Mouse (Mus musculus): ENCODE results near the gene Minos1. TPM values are rescaled to one million over a fixed set of nuclear protein-coding genes. Genes with fewer than 3 reads are reported as not detected.

The Minos1 gene
- polyA plus RNA-seq, 1 experiment from 2014 or later = 450 TPM

DNA sequence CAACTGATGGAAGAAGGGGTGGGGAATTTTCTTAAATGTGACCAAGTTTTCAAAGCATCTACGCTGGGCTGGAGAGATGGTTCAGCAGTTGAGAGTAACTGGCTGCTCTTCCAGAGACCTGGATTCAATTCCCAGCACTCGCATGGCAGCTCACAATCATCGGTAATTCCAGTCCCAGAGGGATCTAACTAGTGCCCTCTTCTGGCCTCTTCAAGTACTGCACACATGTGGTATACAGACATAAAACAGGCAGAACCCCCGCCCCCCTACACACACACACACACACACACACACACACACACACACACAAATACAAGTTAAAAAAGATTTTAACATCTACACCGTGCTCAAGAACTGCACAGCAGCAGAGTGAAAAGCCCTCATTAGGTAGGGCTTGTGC, 15.2 kb downstream of the Minos1 start:
- H3K9ac ChIP-seq = no peak overlapping the region
- H3K4me3 ChIP-seq (replicated peaks; ENCODE audit: low read length) = no peak overlapping the region
- no peak for ATAC-seq (ENCODE audit: low FRiP score)
- no peaks in the 10 kb centered on the region for H3K36me3 ChIP-seq (replicated peaks; ENCODE audit: control insufficient read depth, insufficient read depth)
- 94% methylated on average over 5 of the region's 5 CpGs for WGBS
- no peaks in the 10 kb centered on the region for H3K4me1 ChIP-seq (replicated peaks; ENCODE audit: control insufficient read depth, insufficient read depth, low read length)
- H3K27me3 ChIP-seq (ENCODE audit: control insufficient read depth, insufficient read depth, low read length) = no peaks in the 10 kb centered on the region
- DNase-seq (ENCODE audit: low spot score) = no peak
- H3K9me3 ChIP-seq (ENCODE audit: control insufficient read depth, low read length) = no peaks in the 10 kb centered on the region
- no peak overlapping the region for H3K27ac ChIP-seq
- H3K4me2 ChIP-seq (replicated peaks) = no peak overlapping the region

DNA sequence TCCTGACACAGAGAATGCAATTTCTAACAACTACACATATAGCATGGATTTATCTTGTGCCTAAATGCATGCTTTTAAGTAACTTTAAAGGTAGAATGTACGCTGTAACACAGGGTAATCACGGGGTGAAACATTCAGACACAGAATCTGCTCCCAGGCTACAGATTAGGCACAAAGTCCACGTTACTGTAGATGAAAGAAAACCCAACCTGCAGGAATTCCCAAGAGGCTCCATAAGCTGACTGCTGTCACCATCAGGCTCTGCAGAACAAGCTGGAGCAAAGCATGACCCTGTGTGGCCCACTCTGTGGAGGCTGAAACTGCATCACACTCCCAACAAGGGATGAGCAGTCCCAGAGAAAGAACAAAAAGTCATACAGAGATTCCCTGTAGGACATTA, 18.4 kb downstream of the Minos1 start:
- no peaks in the 10 kb centered on the region for H3K9me3 ChIP-seq (ENCODE audit: control insufficient read depth, low read length)
- no peaks in the 10 kb centered on the region for H3K27me3 ChIP-seq (ENCODE audit: control insufficient read depth, insufficient read depth, low read length)
- H3K4me1 ChIP-seq (replicated peaks; ENCODE audit: control insufficient read depth, insufficient read depth, low read length) = no peaks in the 10 kb centered on the region
- no peak overlapping the region for H3K9ac ChIP-seq
- H3K4me3 ChIP-seq (replicated peaks; ENCODE audit: low read length) = no peak overlapping the region
- DNase-seq (ENCODE audit: low spot score) = no peak
- no peak overlapping the region for H3K27ac ChIP-seq
- no peaks in the 10 kb centered on the region for H3K36me3 ChIP-seq (replicated peaks; ENCODE audit: control insufficient read depth, insufficient read depth)
- H3K4me2 ChIP-seq (replicated peaks) = no peak overlapping the region
- ATAC-seq (ENCODE audit: low FRiP score) = no peak
- 70% methylated on average over 3 of the region's 3 CpGs for WGBS

DNA sequence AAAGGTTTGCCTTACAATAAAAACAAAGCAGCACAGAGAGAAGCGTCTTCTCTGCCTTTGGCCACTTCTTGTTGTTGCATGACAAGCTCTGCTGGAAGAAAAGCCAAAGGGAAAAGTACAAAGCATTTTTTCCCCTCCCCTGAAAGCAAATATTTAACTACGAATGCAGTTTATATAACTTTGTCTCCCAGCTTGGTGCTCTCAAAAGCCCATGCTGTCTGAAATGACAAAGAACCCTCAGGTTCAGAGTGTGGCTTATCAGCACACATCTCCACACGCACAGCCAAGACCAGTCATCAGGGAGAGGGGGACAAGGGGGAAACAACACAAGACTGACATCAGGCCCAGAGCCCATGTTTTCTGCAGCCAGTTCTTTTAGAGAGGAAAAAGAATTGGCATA, 19.5 kb downstream of the Minos1 start:
- no peak overlapping the region for H3K4me2 ChIP-seq (replicated peaks)
- no peaks in the 10 kb centered on the region for H3K36me3 ChIP-seq (replicated peaks; ENCODE audit: control insufficient read depth, insufficient read depth)
- DNase-seq (ENCODE audit: low spot score) = no peak
- no peaks in the 10 kb centered on the region for H3K27me3 ChIP-seq (ENCODE audit: control insufficient read depth, insufficient read depth, low read length)
- WGBS = 59% methylated on average over 3 of the region's 3 CpGs
- no peak overlapping the region for H3K27ac ChIP-seq
- ATAC-seq (ENCODE audit: low FRiP score) = no peak
- no peak overlapping the region for H3K4me3 ChIP-seq (replicated peaks; ENCODE audit: low read length)
- H3K9me3 ChIP-seq (ENCODE audit: control insufficient read depth, low read length) = no peaks in the 10 kb centered on the region
- no peak overlapping the region for H3K9ac ChIP-seq
- no peaks in the 10 kb centered on the region for H3K4me1 ChIP-seq (replicated peaks; ENCODE audit: control insufficient read depth, insufficient read depth, low read length)

DNA sequence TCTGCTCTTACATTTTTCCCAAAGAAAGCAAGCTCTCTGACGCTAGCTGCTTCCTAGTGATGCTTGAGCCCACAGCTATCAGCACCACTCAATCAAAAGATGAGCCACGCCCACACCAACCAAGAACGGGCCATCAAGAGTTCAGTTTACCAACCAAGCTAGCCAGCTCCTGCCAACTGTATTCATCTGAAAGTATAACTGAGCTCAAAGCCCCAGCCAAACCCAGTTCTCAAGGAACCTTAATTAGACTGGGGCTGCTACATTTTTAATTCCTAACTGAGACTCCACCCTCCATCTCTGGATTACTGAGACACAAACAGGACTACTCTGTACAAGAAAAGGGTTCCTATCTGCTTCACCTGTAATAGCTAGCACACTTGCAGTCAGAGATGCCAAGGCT, 20.1 kb downstream of the Minos1 start:
- Histone ChIP-seq H3K27ac (0 out of 2 replicates have a peak overlapping the region, but pooled peaks have one; percentile 7), H3K36me3 (replicated peaks; ENCODE audit: control insufficient read depth, insufficient read depth) (no peaks in the 10 kb centered on the region), H3K4me3 (replicated peaks; ENCODE audit: low read length) (no peak overlapping the region), H3K4me1 (replicated peaks; ENCODE audit: control insufficient read depth, insufficient read depth, low read length) (no peaks in the 10 kb centered on the region), H3K4me2 (replicated peaks) (no peak overlapping the region), H3K27me3 (ENCODE audit: control insufficient read depth, insufficient read depth, low read length) (no peaks in the 10 kb centered on the region), H3K9me3 (ENCODE audit: control insufficient read depth, low read length) (no peaks in the 10 kb centered on the region), H3K9ac (no peak overlapping the region)
- no peak for ATAC-seq (ENCODE audit: low FRiP score)
- WGBS = 79% methylated on average over 3 of the region's 3 CpGs
- no peak for DNase-seq (ENCODE audit: low spot score)

DNA sequence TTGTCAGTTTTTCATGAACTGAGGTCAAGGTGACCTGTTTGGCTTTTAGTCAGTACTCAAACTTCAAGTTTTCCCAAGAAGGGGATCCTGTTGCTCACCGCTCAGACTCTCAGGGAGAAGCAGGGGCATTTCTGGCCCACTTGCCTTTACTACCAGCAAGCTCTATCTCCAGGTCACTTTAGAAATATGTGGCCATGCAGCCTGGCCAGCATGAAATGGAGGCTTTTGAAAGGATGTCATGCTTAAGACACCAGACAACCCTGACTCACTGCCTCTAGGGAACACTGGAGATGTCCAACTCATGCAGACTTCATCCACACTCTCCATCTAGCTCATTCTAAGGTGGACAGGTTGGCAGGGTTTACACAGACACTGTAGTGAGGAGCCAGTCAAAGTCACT, 25.5 kb downstream of the Minos1 start:
- Histone ChIP-seq H3K4me2 (replicated peaks) (no peak overlapping the region), H3K27ac (no peak overlapping the region), H3K9ac (no peak overlapping the region), H3K36me3 (replicated peaks; ENCODE audit: control insufficient read depth, insufficient read depth) (peaks cover 26% of the 10 kb centered on the region), H3K4me3 (replicated peaks; ENCODE audit: low read length) (no peak overlapping the region), H3K27me3 (ENCODE audit: control insufficient read depth, insufficient read depth, low read length) (no peaks in the 10 kb centered on the region), H3K9me3 (ENCODE audit: control insufficient read depth, low read length) (no peaks in the 10 kb centered on the region), H3K4me1 (replicated peaks; ENCODE audit: control insufficient read depth, insufficient read depth, low read length) (no peaks in the 10 kb centered on the region)
- 91% methylated on average over 1 of the region's 1 CpGs for WGBS
- ATAC-seq (ENCODE audit: low FRiP score) (no peak), DNase-seq (ENCODE audit: low spot score) (no peak)

DNA sequence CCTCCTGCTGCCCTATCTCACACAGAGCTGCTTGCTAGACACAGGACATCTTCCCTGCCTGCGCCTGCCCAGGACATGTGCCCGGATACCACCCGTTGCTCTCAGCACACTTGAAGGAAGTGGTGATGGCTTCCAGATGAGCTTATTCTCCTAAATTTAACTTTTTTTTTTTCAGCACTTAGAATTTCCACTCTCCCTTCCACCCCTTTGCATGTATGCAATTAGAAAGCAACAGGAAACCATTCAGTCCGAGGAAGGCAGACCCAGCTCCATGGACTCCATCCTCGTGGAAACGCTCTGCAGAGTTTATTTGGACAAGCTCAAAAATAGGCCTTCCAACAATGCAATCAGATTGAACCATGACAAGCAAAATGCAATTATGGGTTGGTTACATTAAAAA, 29.4 kb downstream of the Minos1 start:
- Histone ChIP-seq H3K36me3 (replicated peaks; ENCODE audit: control insufficient read depth, insufficient read depth) (peaks cover 26% of the 10 kb centered on the region), H3K4me1 (replicated peaks; ENCODE audit: control insufficient read depth, insufficient read depth, low read length) (no peaks in the 10 kb centered on the region), H3K27ac (no peak overlapping the region), H3K9ac (no peak overlapping the region), H3K27me3 (ENCODE audit: control insufficient read depth, insufficient read depth, low read length) (no peaks in the 10 kb centered on the region), H3K9me3 (ENCODE audit: control insufficient read depth, low read length) (no peaks in the 10 kb centered on the region), H3K4me2 (replicated peaks) (no peak overlapping the region), H3K4me3 (replicated peaks; ENCODE audit: low read length) (no peak overlapping the region)
- 84% methylated on average over 6 of the region's 6 CpGs for WGBS
- DNase-seq (ENCODE audit: low spot score) (no peak), ATAC-seq (ENCODE audit: low FRiP score) (no peak)

DNA sequence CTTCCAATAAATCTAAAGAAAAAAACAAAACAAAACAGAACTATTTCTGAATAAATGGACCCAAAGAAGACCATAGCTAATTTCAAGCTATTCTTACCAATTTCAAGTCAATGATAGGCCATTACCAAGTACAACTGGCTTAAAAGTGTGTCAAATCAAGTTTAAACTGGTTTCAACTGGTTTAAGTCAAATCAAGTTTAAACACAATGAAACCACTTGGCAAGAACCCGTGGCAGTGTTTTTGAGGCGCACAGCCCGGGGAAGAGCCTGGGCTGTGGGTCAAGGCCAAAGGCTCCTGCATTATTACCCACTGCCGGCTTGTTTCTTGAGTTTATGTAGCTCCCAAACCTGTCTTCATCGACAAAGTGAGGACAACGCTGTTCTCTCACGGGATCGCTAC, 30.6 kb downstream of the Minos1 start:
- Histone ChIP-seq H3K4me3 (replicated peaks; ENCODE audit: low read length) (no peak overlapping the region), H3K27ac (no peak overlapping the region), H3K27me3 (ENCODE audit: control insufficient read depth, insufficient read depth, low read length) (no peaks in the 10 kb centered on the region), H3K4me1 (replicated peaks; ENCODE audit: control insufficient read depth, insufficient read depth, low read length) (no peaks in the 10 kb centered on the region), H3K4me2 (replicated peaks) (no peak overlapping the region), H3K36me3 (replicated peaks; ENCODE audit: control insufficient read depth, insufficient read depth) (peaks cover 26% of the 10 kb centered on the region), H3K9me3 (ENCODE audit: control insufficient read depth, low read length) (no peaks in the 10 kb centered on the region), H3K9ac (no peak overlapping the region)
- ATAC-seq (ENCODE audit: low FRiP score) = no peak
- 92% methylated on average over 8 of the region's 8 CpGs for WGBS
- no peak for DNase-seq (ENCODE audit: low spot score)

DNA sequence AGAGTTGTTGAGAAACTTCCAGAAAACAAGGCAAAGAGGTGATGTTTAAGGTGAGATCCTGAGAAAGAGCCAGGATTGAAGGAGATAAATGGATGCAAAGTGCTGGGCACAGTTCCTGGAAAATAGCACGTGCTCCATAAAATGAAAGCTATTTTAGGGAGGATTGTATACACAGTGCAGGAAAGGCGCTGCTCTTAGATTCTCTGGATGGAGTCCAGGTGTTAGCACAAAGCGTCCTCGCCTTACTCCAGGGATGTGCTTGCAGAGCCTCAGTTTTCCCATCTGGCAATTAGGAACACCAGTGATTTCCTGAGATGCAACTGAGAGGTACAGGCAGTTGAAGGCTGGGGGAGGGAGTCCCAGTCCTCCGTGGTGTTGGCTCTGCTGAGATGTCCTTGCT, 34.7 kb downstream of the Minos1 start:
- 77% methylated on average over 5 of the region's 5 CpGs for WGBS
- ATAC-seq (ENCODE audit: low FRiP score) (no peak), DNase-seq (ENCODE audit: low spot score) (no peak)
- H3K27me3 ChIP-seq (ENCODE audit: control insufficient read depth, insufficient read depth, low read length) = peaks cover 24% of the 10 kb centered on the region
- H3K4me1 ChIP-seq (replicated peaks; ENCODE audit: control insufficient read depth, insufficient read depth, low read length) = peaks cover 9% of the 10 kb centered on the region; the same call in 1 of the 2 replicates
- no peak overlapping the region for H3K9ac ChIP-seq
- no peak overlapping the region for H3K4me3 ChIP-seq (replicated peaks; ENCODE audit: low read length)
- no peaks in the 10 kb centered on the region for H3K36me3 ChIP-seq (replicated peaks; ENCODE audit: control insufficient read depth, insufficient read depth)
- H3K4me2 ChIP-seq (replicated peaks) = no peak overlapping the region
- no peak overlapping the region for H3K27ac ChIP-seq
- H3K9me3 ChIP-seq (ENCODE audit: control insufficient read depth, low read length) = no peaks in the 10 kb centered on the region

DNA sequence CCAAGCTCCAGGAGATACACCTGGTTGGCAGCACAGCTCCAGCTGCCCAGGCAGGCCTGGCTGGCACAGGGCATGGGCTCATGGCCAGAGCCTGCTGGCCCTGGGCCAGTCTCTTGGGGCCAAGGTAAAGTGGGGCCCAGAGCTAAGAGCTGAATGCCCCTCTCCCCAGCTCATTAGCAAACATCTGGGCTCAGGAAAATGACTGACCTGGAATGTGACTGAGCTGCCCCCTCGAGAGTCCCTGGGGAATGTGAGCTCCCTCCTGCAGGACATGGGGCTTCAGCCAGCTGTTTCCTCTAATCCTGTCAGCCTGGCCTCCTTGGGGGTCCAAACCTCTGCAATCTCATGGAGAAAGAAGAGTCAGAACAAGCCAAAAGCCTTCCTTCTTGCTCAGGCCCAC, 35.5 kb downstream of the Minos1 start:
- H3K4me3 ChIP-seq (replicated peaks; ENCODE audit: low read length) = no peak overlapping the region
- no peak for ATAC-seq (ENCODE audit: low FRiP score)
- H3K27me3 ChIP-seq (ENCODE audit: control insufficient read depth, insufficient read depth, low read length) = peaks cover 32% of the 10 kb centered on the region
- H3K4me1 ChIP-seq (replicated peaks; ENCODE audit: control insufficient read depth, insufficient read depth, low read length) = peaks cover 9% of the 10 kb centered on the region; the same call in 1 of the 2 replicates
- no peaks in the 10 kb centered on the region for H3K9me3 ChIP-seq (ENCODE audit: control insufficient read depth, low read length)
- no peak overlapping the region for H3K9ac ChIP-seq
- H3K4me2 ChIP-seq (replicated peaks) = no peak overlapping the region
- WGBS = 33% methylated on average over 1 of the region's 1 CpGs
- no peak overlapping the region for H3K27ac ChIP-seq
- no peaks in the 10 kb centered on the region for H3K36me3 ChIP-seq (replicated peaks; ENCODE audit: control insufficient read depth, insufficient read depth)
- DNase-seq (ENCODE audit: low spot score) = no peak

DNA sequence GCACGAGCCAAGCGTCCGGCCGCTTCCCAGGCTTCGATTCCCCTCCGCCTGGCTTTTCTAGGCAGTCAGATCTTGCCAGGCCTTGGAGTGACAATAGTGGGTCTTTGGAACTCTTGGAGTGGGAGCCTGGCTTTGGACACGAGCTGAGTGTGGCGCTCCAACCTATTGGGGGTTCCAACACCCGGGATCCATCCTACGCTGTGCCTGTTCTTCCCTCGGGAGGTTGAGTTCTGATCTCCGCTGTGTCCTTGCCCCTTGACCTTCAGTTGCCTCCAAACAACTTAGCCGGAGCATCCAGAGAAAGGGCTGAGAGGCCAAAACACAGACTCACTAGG, 37.8 kb downstream of the Minos1 start:
- H3K27me3 ChIP-seq (ENCODE audit: control insufficient read depth, insufficient read depth, low read length) = peaks cover 42% of the 10 kb centered on the region
- no peak overlapping the region for H3K27ac ChIP-seq
- H3K4me2 ChIP-seq (replicated peaks) = peak overlapping the region; percentile 94
- no peaks in the 10 kb centered on the region for H3K36me3 ChIP-seq (replicated peaks; ENCODE audit: control insufficient read depth, insufficient read depth)
- peak overlapping the region; percentile 59 for H3K4me3 ChIP-seq (replicated peaks; ENCODE audit: low read length)
- DNase-seq (ENCODE audit: low spot score) (no peak), ATAC-seq (ENCODE audit: low FRiP score) (no peak)
- H3K9me3 ChIP-seq (ENCODE audit: control insufficient read depth, low read length) = no peaks in the 10 kb centered on the region
- 18% methylated on average over 13 of the region's 13 CpGs for WGBS
- peak overlapping the region; percentile 68 for H3K9ac ChIP-seq
- peaks cover 9% of the 10 kb centered on the region; the same call in 1 of the 2 replicates for H3K4me1 ChIP-seq (replicated peaks; ENCODE audit: control insufficient read depth, insufficient read depth, low read length)

All from hindbrain, embryonic 14.5 days (tissue).